Mouse (Mus musculus): ENCODE measurements around the gene Ctnnbip1.

Ctnnbip1 gene

GRCm38 (mm10) chr4:149558389-149558788, 40.4 kb downstream of the Ctnnbip1 start:
- no peak for DNase-seq (ENCODE audit: extremely low spot score, low spot score)

- DNase-seq (ENCODE audit: extremely low spot score, low spot score) = no peak
Observed at GRCm38 (mm10) chr4:149561392-149561791, 43.4 kb downstream of the Ctnnbip1 start.

- DNase-seq (ENCODE audit: extremely low spot score, low spot score) = no peak
Observed at GRCm38 (mm10) chr4:149561986-149562904, 44.2 kb downstream of the Ctnnbip1 start.

GRCm38 (mm10) chr4:149562905-149563347, 44.9 kb downstream of the Ctnnbip1 start:
- DNase-seq (ENCODE audit: extremely low spot score, low spot score) = peak; percentile 51

GRCm38 (mm10) chr4:149563941-149564361, 45.9 kb downstream of the Ctnnbip1 start:
- DNase-seq (ENCODE audit: extremely low spot score, low spot score) = no peak

- DNase-seq (ENCODE audit: extremely low spot score, low spot score) = no peak
Observed at GRCm38 (mm10) chr4:149564452-149565407, 46.7 kb downstream of the Ctnnbip1 start.

GRCm38 (mm10) chr4:149567432-149568026, 49.5 kb downstream of the Ctnnbip1 start:
- DNase-seq (ENCODE audit: extremely low spot score, low spot score) = no peak

GRCm38 (mm10) chr4:149568622-149569021, 50.6 kb downstream of the Ctnnbip1 start:
- no peak for DNase-seq (ENCODE audit: extremely low spot score, low spot score)

- no peak for DNase-seq (ENCODE audit: extremely low spot score, low spot score)
Observed at GRCm38 (mm10) chr4:149569781-149570497, 51.9 kb downstream of the Ctnnbip1 start.

GRCm38 (mm10) chr4:149570498-149570863, 52.4 kb downstream of the Ctnnbip1 start:
- no peak for DNase-seq (ENCODE audit: extremely low spot score, low spot score)

- no peak for DNase-seq (ENCODE audit: extremely low spot score, low spot score)
Observed at GRCm38 (mm10) chr4:149571209-149571608, 53.2 kb downstream of the Ctnnbip1 start.

- no peak for DNase-seq (ENCODE audit: extremely low spot score, low spot score)
Observed at GRCm38 (mm10) chr4:149571651-149572149, 53.7 kb downstream of the Ctnnbip1 start.

GRCm38 (mm10) chr4:149572446-149572845, 54.4 kb downstream of the Ctnnbip1 start:
- no peak for DNase-seq (ENCODE audit: extremely low spot score, low spot score)

- DNase-seq (ENCODE audit: extremely low spot score, low spot score) = no peak
Observed at GRCm38 (mm10) chr4:149572851-149573250, 54.8 kb downstream of the Ctnnbip1 start.

GRCm38 (mm10) chr4:149574391-149574821, 56.4 kb downstream of the Ctnnbip1 start:
- no peak for DNase-seq (ENCODE audit: extremely low spot score, low spot score)

GRCm38 (mm10) chr4:149576061-149576460, 58.0 kb downstream of the Ctnnbip1 start:
- DNase-seq (ENCODE audit: extremely low spot score, low spot score) = no peak

GRCm38 (mm10) chr4:149576993-149577548, 59.0 kb downstream of the Ctnnbip1 start:
- no peak for DNase-seq (ENCODE audit: extremely low spot score, low spot score)

GRCm38 (mm10) chr4:149578085-149578681, 60.1 kb downstream of the Ctnnbip1 start:
- DNase-seq (ENCODE audit: extremely low spot score, low spot score) = no peak

- DNase-seq (ENCODE audit: extremely low spot score, low spot score) = no peak
Observed at GRCm38 (mm10) chr4:149578831-149579230, 60.8 kb downstream of the Ctnnbip1 start.

GRCm38 (mm10) chr4:149585236-149585635, 67.2 kb downstream of the Ctnnbip1 start:
- DNase-seq (ENCODE audit: extremely low spot score, low spot score) = no peak

All from neural tube, embryonic 10.5 days (tissue).